Mouse (Mus musculus): ENCODE measurements around the gene Hdac7.
A peak's percentile ranks its signal among the peaks of the same experiment; 100 is the strongest.

Hdac7 gene

GRCm38 (mm10) chr15:97812126-97812525 lies 32.2 kb downstream of the Hdac7 start:
- peak; percentile 49 for DNase-seq

GRCm38 (mm10) chr15:97811307-97811706 lies 33.0 kb downstream of the Hdac7 start:
- no peak for DNase-seq

- DNase-seq: no peak
Observed at GRCm38 (mm10) chr15:97810399-97810798, 33.9 kb downstream of the Hdac7 start.

- no peak for DNase-seq
Observed at GRCm38 (mm10) chr15:97809942-97810341, 34.4 kb downstream of the Hdac7 start.

GRCm38 (mm10) chr15:97809206-97809605 lies 35.1 kb downstream of the Hdac7 start:
- DNase-seq: no peak

GRCm38 (mm10) chr15:97808532-97808931 lies 35.8 kb downstream of the Hdac7 start:
- DNase-seq: no peak

GRCm38 (mm10) chr15:97807867-97808266 lies 36.4 kb downstream of the Hdac7 start:
- DNase-seq: no peak

GRCm38 (mm10) chr15:97802575-97802974 lies 41.7 kb downstream of the Hdac7 start:
- peak; percentile 54 for DNase-seq

GRCm38 (mm10) chr15:97801811-97802210 lies 42.5 kb downstream of the Hdac7 start:
- no peak for DNase-seq

- no peak for DNase-seq
Observed at GRCm38 (mm10) chr15:97800853-97801252, 43.4 kb downstream of the Hdac7 start.

- no peak for DNase-seq
Observed at GRCm38 (mm10) chr15:97799446-97799845, 44.9 kb downstream of the Hdac7 start.

GRCm38 (mm10) chr15:97798134-97798533 lies 46.2 kb downstream of the Hdac7 start:
- DNase-seq: no peak

GRCm38 (mm10) chr15:97796674-97797310 lies 47.5 kb downstream of the Hdac7 start:
- DNase-seq: no peak

GRCm38 (mm10) chr15:97795559-97796235 lies 48.6 kb downstream of the Hdac7 start:
- no peak for DNase-seq

GRCm38 (mm10) chr15:97794268-97794667 lies 50.0 kb downstream of the Hdac7 start:
- no peak for DNase-seq

GRCm38 (mm10) chr15:97793386-97794153 lies 50.7 kb downstream of the Hdac7 start:
- DNase-seq: no peak

- no peak for DNase-seq
Observed at GRCm38 (mm10) chr15:97791126-97791700, 53.1 kb downstream of the Hdac7 start.

- DNase-seq: peak; percentile 80
Observed at GRCm38 (mm10) chr15:97789761-97790505, 54.4 kb downstream of the Hdac7 start.

- no peak for DNase-seq
Observed at GRCm38 (mm10) chr15:97788821-97789220, 55.5 kb downstream of the Hdac7 start.

- no peak for DNase-seq
Observed at GRCm38 (mm10) chr15:97787799-97788667, 56.3 kb downstream of the Hdac7 start.

GRCm38 (mm10) chr15:97787148-97787798 lies 57.0 kb downstream of the Hdac7 start:
- no peak for DNase-seq

All from right cerebral cortex, postnatal 4 days (tissue).